Mouse (Mus musculus): Measurements from ENCODE around the gene Dcp1b. TPM values are rescaled to one million over a fixed set of nuclear protein-coding genes. Genes with fewer than 3 reads are reported as not detected.

Dcp1b gene
- total RNA-seq, 1 experiment = 2.5 TPM

DNA sequence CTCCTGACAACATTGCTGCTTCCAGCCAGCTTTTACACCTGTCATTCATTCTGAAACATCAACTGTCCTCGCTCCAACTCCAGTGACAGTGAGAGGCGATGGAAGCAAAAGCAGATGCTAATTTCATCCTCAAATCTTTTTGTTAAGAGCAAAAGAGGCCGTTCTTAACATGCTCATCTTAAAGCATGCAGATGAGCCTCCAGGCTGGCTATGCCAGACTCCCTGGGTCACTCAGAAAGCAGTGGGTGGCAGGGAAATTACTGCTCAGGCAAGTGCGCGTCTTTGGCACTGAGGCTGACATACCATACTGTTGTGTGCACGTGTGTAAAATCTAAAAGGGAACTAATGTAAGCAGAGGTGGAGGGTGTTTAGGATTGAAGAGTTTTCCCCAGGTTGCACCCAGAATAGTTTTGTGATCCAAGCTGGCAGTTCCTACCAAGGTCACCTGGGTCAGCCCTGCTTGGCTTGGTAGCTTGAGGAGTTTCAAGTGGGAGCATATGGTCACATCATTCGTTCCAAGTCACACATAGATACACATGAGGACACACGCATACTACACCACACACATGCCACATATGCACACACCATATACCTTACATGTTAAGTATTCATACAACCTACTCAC lies 42.8 kb upstream of the Dcp1b start:
- Histone ChIP-seq H3K9ac (ENCODE audit: insufficient read depth, low read depth, low read length, poor library complexity, severe bottlenecking) (no peak overlapping the region), H3K36me3 (ENCODE audit: control insufficient read depth, insufficient read depth, low read length, poor library complexity, severe bottlenecking) (no peaks in the 10 kb centered on the region), H3K27ac (ENCODE audit: insufficient read depth, low read depth, low read length, poor library complexity, severe bottlenecking) (no peak overlapping the region), H3K4me3 (ENCODE audit: insufficient read depth in 1 of 2, low read depth in 1 of 2, low read length in 2 of 2, poor library complexity in 1 of 2, severe bottlenecking in 1 of 2) (no peak overlapping the region), H3K9me3 (ENCODE audit: control insufficient read depth, insufficient read depth, low read depth, low read length) (no peaks in the 10 kb centered on the region), H3K4me1 (ENCODE audit: control insufficient read depth in 2 of 2, insufficient read depth in 2 of 2, low read length in 2 of 2, poor library complexity in 1 of 2) (no peaks in the 10 kb centered on the region)
- in situ Hi-C loops (cut with MboI; ENCODE audit: low sequenced_read_pairs in 2 of 2, unreplicated experiment in 2 of 2) = no loop called here
- TF ChIP-seq HCFC1 (IDR thresholded peaks at IDR 0.05; ENCODE audit: borderline replicate concordance, insufficient read depth, low read length) = no peak
- TF ChIP-seq MAFK (IDR thresholded peaks at IDR 0.05; ENCODE audit: insufficient read depth, low read depth, low read length) = no peak
- TF ChIP-seq ZC3H11A (IDR thresholded peaks at IDR 0.05; ENCODE audit: borderline replicate concordance, low read depth, low read length) = no peak
- TF ChIP-seq ZNF384 (IDR thresholded peaks at IDR 0.05; ENCODE audit: low read depth, low read length) = no peak
- no peak for TF ChIP-seq CHD2 (IDR thresholded peaks at IDR 0.05; ENCODE audit: low read depth, low read length)
- DNase-seq (ENCODE audit: low read depth, low spot score) = no peak

- H3K9me3 ChIP-seq (ENCODE audit: control insufficient read depth, insufficient read depth, low read depth, low read length) = no peaks in the 10 kb centered on the region
- H3K27ac ChIP-seq (ENCODE audit: insufficient read depth, low read depth, low read length, poor library complexity, severe bottlenecking) = no peak overlapping the region
- H3K4me1 ChIP-seq (ENCODE audit: control insufficient read depth in 2 of 2, insufficient read depth in 2 of 2, low read length in 2 of 2, poor library complexity in 1 of 2) = no peaks in the 10 kb centered on the region
- in situ Hi-C loops (cut with MboI; ENCODE audit: low sequenced_read_pairs in 2 of 2, unreplicated experiment in 2 of 2) = no loop called here
- no peaks in the 10 kb centered on the region for H3K36me3 ChIP-seq (ENCODE audit: control insufficient read depth, insufficient read depth, low read length, poor library complexity, severe bottlenecking)
- H3K4me3 ChIP-seq (ENCODE audit: insufficient read depth in 1 of 2, low read depth in 1 of 2, low read length in 2 of 2, poor library complexity in 1 of 2, severe bottlenecking in 1 of 2) = no peak overlapping the region
- DNase-seq (ENCODE audit: low read depth, low spot score) = no peak
- no peak for TF ChIP-seq CHD2 (IDR thresholded peaks at IDR 0.05; ENCODE audit: low read depth, low read length)
- no peak for TF ChIP-seq HCFC1 (IDR thresholded peaks at IDR 0.05; ENCODE audit: borderline replicate concordance, insufficient read depth, low read length)
- TF ChIP-seq ZNF384 (IDR thresholded peaks at IDR 0.05; ENCODE audit: low read depth, low read length) = no peak
- no peak for TF ChIP-seq ZC3H11A (IDR thresholded peaks at IDR 0.05; ENCODE audit: borderline replicate concordance, low read depth, low read length)
- TF ChIP-seq MAFK (IDR thresholded peaks at IDR 0.05; ENCODE audit: insufficient read depth, low read depth, low read length) = no peak
- H3K9ac ChIP-seq (ENCODE audit: insufficient read depth, low read depth, low read length, poor library complexity, severe bottlenecking) = no peak overlapping the region
Measured at GRCm38 (mm10) chr6:119132863-119133262, 42.2 kb upstream of the Dcp1b start.

GRCm38 (mm10) chr6:119137768-119138167 lies 37.3 kb upstream of the Dcp1b start:
- Histone ChIP-seq H3K9me3 (ENCODE audit: control insufficient read depth, insufficient read depth, low read depth, low read length) (no peaks in the 10 kb centered on the region), H3K4me1 (ENCODE audit: control insufficient read depth in 2 of 2, insufficient read depth in 2 of 2, low read length in 2 of 2, poor library complexity in 1 of 2) (no peaks in the 10 kb centered on the region), H3K36me3 (ENCODE audit: control insufficient read depth, insufficient read depth, low read length, poor library complexity, severe bottlenecking) (no peaks in the 10 kb centered on the region), H3K27ac (ENCODE audit: insufficient read depth, low read depth, low read length, poor library complexity, severe bottlenecking) (no peak overlapping the region), H3K4me3 (ENCODE audit: insufficient read depth in 1 of 2, low read depth in 1 of 2, low read length in 2 of 2, poor library complexity in 1 of 2, severe bottlenecking in 1 of 2) (no peak overlapping the region), H3K9ac (ENCODE audit: insufficient read depth, low read depth, low read length, poor library complexity, severe bottlenecking) (no peak overlapping the region)
- TF ChIP-seq ZNF384 (IDR thresholded peaks at IDR 0.05; ENCODE audit: low read depth, low read length) = no peak
- no peak for TF ChIP-seq CHD2 (IDR thresholded peaks at IDR 0.05; ENCODE audit: low read depth, low read length)
- TF ChIP-seq ZC3H11A (IDR thresholded peaks at IDR 0.05; ENCODE audit: borderline replicate concordance, low read depth, low read length) = no peak
- no peak for TF ChIP-seq MAFK (IDR thresholded peaks at IDR 0.05; ENCODE audit: insufficient read depth, low read depth, low read length)
- no peak for TF ChIP-seq HCFC1 (IDR thresholded peaks at IDR 0.05; ENCODE audit: borderline replicate concordance, insufficient read depth, low read length)
- in situ Hi-C loops (cut with MboI; ENCODE audit: low sequenced_read_pairs in 2 of 2, unreplicated experiment in 2 of 2) = no loop called here
- DNase-seq (ENCODE audit: low read depth, low spot score) = no peak

GRCm38 (mm10) chr6:119139561-119139960 lies 35.5 kb upstream of the Dcp1b start:
- Histone ChIP-seq H3K27ac (ENCODE audit: insufficient read depth, low read depth, low read length, poor library complexity, severe bottlenecking) (no peak overlapping the region), H3K9me3 (ENCODE audit: control insufficient read depth, insufficient read depth, low read depth, low read length) (no peaks in the 10 kb centered on the region), H3K4me3 (ENCODE audit: insufficient read depth in 1 of 2, low read depth in 1 of 2, low read length in 2 of 2, poor library complexity in 1 of 2, severe bottlenecking in 1 of 2) (no peak overlapping the region), H3K36me3 (ENCODE audit: control insufficient read depth, insufficient read depth, low read length, poor library complexity, severe bottlenecking) (no peaks in the 10 kb centered on the region), H3K4me1 (ENCODE audit: control insufficient read depth in 2 of 2, insufficient read depth in 2 of 2, low read length in 2 of 2, poor library complexity in 1 of 2) (no peaks in the 10 kb centered on the region), H3K9ac (ENCODE audit: insufficient read depth, low read depth, low read length, poor library complexity, severe bottlenecking) (no peak overlapping the region)
- in situ Hi-C loops (cut with MboI; ENCODE audit: low sequenced_read_pairs in 2 of 2, unreplicated experiment in 2 of 2) = no loop called here
- TF ChIP-seq HCFC1 (IDR thresholded peaks at IDR 0.05; ENCODE audit: borderline replicate concordance, insufficient read depth, low read length) (no peak), ZC3H11A (IDR thresholded peaks at IDR 0.05; ENCODE audit: borderline replicate concordance, low read depth, low read length) (no peak)
- no peak for DNase-seq (ENCODE audit: low read depth, low spot score)

- Histone ChIP-seq H3K9me3 (ENCODE audit: control insufficient read depth, insufficient read depth, low read depth, low read length) (no peaks in the 10 kb centered on the region), H3K4me3 (ENCODE audit: insufficient read depth in 1 of 2, low read depth in 1 of 2, low read length in 2 of 2, poor library complexity in 1 of 2, severe bottlenecking in 1 of 2) (no peak overlapping the region), H3K9ac (ENCODE audit: insufficient read depth, low read depth, low read length, poor library complexity, severe bottlenecking) (no peak overlapping the region), H3K36me3 (ENCODE audit: control insufficient read depth, insufficient read depth, low read length, poor library complexity, severe bottlenecking) (no peaks in the 10 kb centered on the region), H3K27ac (ENCODE audit: insufficient read depth, low read depth, low read length, poor library complexity, severe bottlenecking) (no peak overlapping the region), H3K4me1 (ENCODE audit: control insufficient read depth in 2 of 2, insufficient read depth in 2 of 2, low read length in 2 of 2, poor library complexity in 1 of 2) (no peaks in the 10 kb centered on the region)
- TF ChIP-seq CHD2 (IDR thresholded peaks at IDR 0.05; ENCODE audit: low read depth, low read length) = no peak
- TF ChIP-seq HCFC1 (IDR thresholded peaks at IDR 0.05; ENCODE audit: borderline replicate concordance, insufficient read depth, low read length) = no peak
- TF ChIP-seq MAFK (IDR thresholded peaks at IDR 0.05; ENCODE audit: insufficient read depth, low read depth, low read length) = no peak
- no peak for TF ChIP-seq ZC3H11A (IDR thresholded peaks at IDR 0.05; ENCODE audit: borderline replicate concordance, low read depth, low read length)
- no peak for TF ChIP-seq ZNF384 (IDR thresholded peaks at IDR 0.05; ENCODE audit: low read depth, low read length)
- in situ Hi-C loops (cut with MboI; ENCODE audit: low sequenced_read_pairs in 2 of 2, unreplicated experiment in 2 of 2) = no loop called here
- DNase-seq (ENCODE audit: low read depth, low spot score) = no peak
Measured at GRCm38 (mm10) chr6:119145109-119145508, 29.9 kb upstream of the Dcp1b start.
